Mouse (Mus musculus) olfactory bulb, adult 2 months (tissue): ENCODE measurements around the gene Kcnq1.

Experiments
- CTCF ChIP-seq: fragments of 200-500 bp; IDR thresholded peaks from 2 replicates; pipeline ENCODE4 v1.5.1; 2012; ENCODE audit warnings: low read depth, mild to moderate bottlenecking, low read length, moderate library complexity; ENCODE audit not compliant: insufficient read depth
- POLR2A ChIP-seq: fragments of 200-500 bp; IDR thresholded peaks from 2 replicates; pipeline ENCODE4 v1.6.1; 2012; ENCODE audit warnings: mild to moderate bottlenecking, low read depth, low read length, moderate library complexity; ENCODE audit not compliant: insufficient read depth

DNA sequence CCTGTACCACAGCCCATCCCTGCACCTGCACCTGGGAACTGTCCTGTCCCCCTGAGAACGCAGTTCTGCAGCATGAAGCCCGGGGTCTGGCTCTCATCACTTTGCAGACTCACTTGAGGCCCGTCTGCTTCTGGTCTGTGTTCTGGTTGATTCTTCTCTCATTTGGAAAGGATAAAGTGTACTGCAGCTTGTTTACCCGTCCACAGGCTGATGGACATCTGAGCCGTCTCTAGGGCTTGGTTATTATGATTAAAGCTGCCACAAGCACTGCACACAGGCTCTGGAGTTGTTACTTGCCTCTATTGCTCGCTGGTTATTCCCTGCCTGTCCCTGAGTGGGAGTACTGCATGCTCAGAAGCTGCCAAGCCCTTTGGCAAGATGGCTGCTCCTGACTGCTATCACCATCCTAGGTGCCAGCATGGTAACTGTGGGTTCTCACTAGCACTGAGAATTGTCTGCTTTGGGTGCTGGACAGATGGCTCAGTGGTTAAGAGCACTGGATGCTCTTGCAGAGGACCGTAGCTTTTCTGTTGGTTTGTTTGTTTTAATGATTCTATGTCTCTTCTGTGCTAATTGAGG, 59.6 kb downstream of the Kcnq1 start:
- TF ChIP-seq POLR2A (no peak), CTCF (no peak)
